Mouse (Mus musculus): Measurements from ENCODE around the gene Fam102a.

GRCm38 (mm10) chr2:32534061-32534732 lies 935 bp upstream of the Fam102a start:
- TF ChIP-seq CTCF (IDR thresholded peaks at IDR 0.05; ENCODE audit: low read depth) (no peak), EP300 (optimal IDR thresholded peaks at IDR 0.05) (no peak)
